Mouse (Mus musculus) ES-Bruce4 (cell line): Measurements from ENCODE around the gene Cass4.

Source experiments
- CTCF ChIP-seq: IDR thresholded peaks from one replicate; pipeline ENCODE4 v1.8.1; 2011; ENCODE audit warnings: low read depth, low read length
- EP300 ChIP-seq: IDR thresholded peaks from 2 replicates; pipeline ENCODE4 v1.6.1; 2011; ENCODE audit warnings: low read depth, low read length; ENCODE audit not compliant: insufficient read depth
- POLR2A ChIP-seq: IDR thresholded peaks from one replicate; pipeline ENCODE4 v1.8.1; 2011; ENCODE audit warnings: low read length; ENCODE audit not compliant: insufficient read depth

GRCm38 (mm10) chr2:172378332-172378731, 15.3 kb upstream of the Cass4 start:
- TF ChIP-seq POLR2A (no peak), CTCF (peak; percentile 70), EP300 (no peak)
